ENCODE assay signal across 30 mouse cellular contexts in the genomic region with DNA sequence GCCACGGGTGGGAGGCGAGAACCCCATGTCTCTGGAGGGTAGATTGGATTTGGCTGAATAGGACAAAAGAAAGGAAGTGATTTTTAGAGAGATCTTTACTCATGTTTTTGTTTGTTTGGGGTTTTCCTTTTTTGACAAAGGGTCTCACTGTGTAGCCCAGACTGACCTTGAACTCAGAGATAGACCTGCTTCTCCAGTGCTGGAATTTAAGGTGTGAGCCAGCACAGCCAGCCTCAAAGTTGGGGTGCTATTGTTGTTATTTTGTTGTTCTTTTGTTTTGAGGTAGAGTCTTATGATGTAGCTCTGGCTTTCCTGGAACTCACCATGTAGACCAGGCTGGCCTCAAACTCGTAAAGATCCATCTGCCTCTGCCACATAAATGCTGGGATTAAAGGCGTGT. TPM values are rescaled to one million over a fixed set of nuclear protein-coding genes. Genes with fewer than 3 reads are reported as not detected.
"Had no signal": no experiment of that assay in that cellular context is flagged by ENCODE, and none has a peak within 500 bp of the region (broad histone marks: within the 10 kb centered on the region; RNA-seq: fewer than 3 reads in every experiment).

No protein-coding gene starts in this region.

- DNase-seq: cerebellum, adult 9-11 months; cerebellum, postnatal 10 days; cerebellum, postnatal 14 days; cerebellum, postnatal 25 days; cerebellum, postnatal 36 days; embryo, embryonic 11 days; forebrain, postnatal 0 days; gastrocnemius, adult 2 months; gastrocnemius, postnatal 10 days; gastrocnemius, postnatal 14 days; gastrocnemius, postnatal 25 days; gastrocnemius, postnatal 36 days; heart, adult 11 months; heart, adult 18-20 months; heart, adult 2 months had no signal

- H3K4me3 ChIP-seq: embryonic facial prominence, embryonic 10.5 days; embryonic facial prominence, embryonic 12.5 days; embryonic facial prominence, embryonic 13.5 days; embryonic facial prominence, embryonic 15.5 days; erythroblast, embryonic 14.5 days; forebrain, embryonic 10.5 days; forebrain, embryonic 12.5 days; forebrain, embryonic 13.5 days; forebrain, embryonic 15.5 days; gastrocnemius, adult 2 months; heart, adult 2 months had no signal

- H3K4me1 ChIP-seq: embryonic facial prominence, embryonic 10.5 days; embryonic facial prominence, embryonic 12.5 days; embryonic facial prominence, embryonic 13.5 days; embryonic facial prominence, embryonic 15.5 days; forebrain, embryonic 10.5 days; forebrain, embryonic 12.5 days; forebrain, embryonic 13.5 days; forebrain, embryonic 15.5 days had no signal

- H3K9me3 ChIP-seq: embryonic facial prominence, embryonic 10.5 days; embryonic facial prominence, embryonic 12.5 days; embryonic facial prominence, embryonic 13.5 days; embryonic facial prominence, embryonic 15.5 days; forebrain, embryonic 10.5 days; forebrain, embryonic 12.5 days; forebrain, embryonic 13.5 days; forebrain, embryonic 15.5 days had no signal

- H3K27me3 ChIP-seq: embryonic facial prominence, embryonic 12.5 days; embryonic facial prominence, embryonic 13.5 days; embryonic facial prominence, embryonic 15.5 days; forebrain, embryonic 12.5 days; forebrain, embryonic 13.5 days; forebrain, embryonic 15.5 days had no signal

- H3K27ac ChIP-seq: embryonic facial prominence, embryonic 10.5 days; embryonic facial prominence, embryonic 12.5 days; embryonic facial prominence, embryonic 13.5 days; embryonic facial prominence, embryonic 15.5 days; forebrain, embryonic 10.5 days; forebrain, embryonic 12.5 days; forebrain, embryonic 13.5 days; forebrain, embryonic 15.5 days; gastrocnemius, adult 2 months; heart, adult 2 months had no signal

RNA-seq across cellular contexts. Expression of a gene that starts 27.1 kb away (rescaled TPM):
- polyA plus RNA-seq: cortical plate, adult 2 months; embryonic facial prominence, embryonic 10.5 days; embryonic facial prominence, embryonic 11.5 days; embryonic facial prominence, embryonic 12.5 days; erythroblast, embryonic 14.5 days; forebrain, embryonic 10.5 days; forebrain, embryonic 11.5 days; forebrain, embryonic 12.5 days; forebrain, embryonic 13.5 days; forebrain, embryonic 14.5 days; forebrain, embryonic 15.5 days; forebrain, embryonic 16.5 days; forebrain, postnatal 0 days; frontal cortex, adult 2 months had no signal
